Mouse (Mus musculus): ENCODE measurements at regions not wholly inside any gene's neighbourhood (a gene's known extent, or its start where the extent isn't known, plus 50 kb on each side); places are given as distances from the start of the nearest gene placed in this dataset.

DNA sequence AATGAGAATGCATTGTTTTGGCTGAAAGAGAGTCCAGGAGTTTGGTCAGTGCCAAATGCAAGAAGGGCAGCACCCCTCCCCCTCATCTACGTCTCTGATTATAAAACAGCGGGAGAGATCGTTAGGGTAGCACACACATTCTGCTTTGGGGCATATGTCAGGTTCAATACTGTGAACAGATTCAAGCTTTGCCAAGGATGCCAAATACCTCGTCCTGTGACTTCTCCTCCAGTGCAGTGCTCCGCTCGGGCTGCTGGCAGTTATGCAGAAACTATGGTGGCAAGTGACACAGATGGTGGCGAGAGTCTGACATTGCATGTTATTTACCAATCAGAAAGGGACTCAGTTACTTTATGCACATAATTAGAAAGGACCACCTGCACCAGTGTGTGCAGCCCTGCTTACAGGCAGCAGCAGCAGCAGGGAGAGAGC lies 799.9 kb downstream of the Robo1 start:
- no peak for TF ChIP-seq CTCF (IDR thresholded peaks at IDR 0.05; ENCODE audit: low read depth)
- ATAC-seq: no peak
- Histone ChIP-seq H3K4me2 (replicated peaks; ENCODE audit: low read depth) (no peak overlapping the region), H3K9me3 (ENCODE audit: control insufficient read depth) (no peaks in the 10 kb centered on the region), H3K27ac (ENCODE audit: low read depth, low read length) (no peak overlapping the region), H3K36me3 (ENCODE audit: control insufficient read depth, insufficient read depth) (no peaks in the 10 kb centered on the region), H3K9ac (ENCODE audit: low read depth, low read length) (no peak overlapping the region), H3K27me3 (replicated peaks; ENCODE audit: control insufficient read depth, insufficient read depth, low read length) (no peaks in the 10 kb centered on the region), H3K4me3 (ENCODE audit: low read depth, low read length) (no peak overlapping the region), H3K4me1 (replicated peaks; ENCODE audit: control insufficient read depth, insufficient read depth, low read length) (no peaks in the 10 kb centered on the region)
- 84% methylated on average over 7 of the region's 7 CpGs for WGBS

DNA sequence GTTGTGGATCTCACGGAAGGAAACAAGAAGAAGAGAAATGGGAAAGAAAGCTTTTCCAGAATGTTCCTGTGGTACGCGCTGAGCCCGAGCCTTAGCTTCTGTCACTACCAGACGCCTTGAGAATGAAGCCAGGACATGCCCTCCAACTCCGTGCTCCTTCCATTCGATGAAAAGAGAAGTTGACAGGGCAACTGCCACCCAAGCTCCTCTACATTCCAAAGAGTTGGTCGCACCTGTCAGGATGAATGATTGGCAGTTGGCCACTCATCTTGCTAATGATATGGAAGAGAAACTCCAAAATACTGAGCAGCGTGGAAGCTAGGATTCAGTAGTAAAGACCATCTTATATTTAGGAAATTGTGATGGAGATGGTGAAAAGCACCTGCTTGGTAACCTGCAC lies 799.5 kb downstream of the Robo1 start:
- no peak for ATAC-seq
- H3K9ac ChIP-seq (ENCODE audit: low read depth, low read length): no peak overlapping the region
- no peak for TF ChIP-seq CTCF (IDR thresholded peaks at IDR 0.05; ENCODE audit: low read depth)
- H3K4me1 ChIP-seq (replicated peaks; ENCODE audit: control insufficient read depth, insufficient read depth, low read length): no peaks in the 10 kb centered on the region
- 92% methylated on average over 9 of the region's 9 CpGs for WGBS
- no peaks in the 10 kb centered on the region for H3K36me3 ChIP-seq (ENCODE audit: control insufficient read depth, insufficient read depth)
- no peak overlapping the region for H3K27ac ChIP-seq (ENCODE audit: low read depth, low read length)
- H3K4me2 ChIP-seq (replicated peaks; ENCODE audit: low read depth): no peak overlapping the region
- no peaks in the 10 kb centered on the region for H3K9me3 ChIP-seq (ENCODE audit: control insufficient read depth)
- H3K4me3 ChIP-seq (ENCODE audit: low read depth, low read length): no peak overlapping the region
- H3K27me3 ChIP-seq (replicated peaks; ENCODE audit: control insufficient read depth, insufficient read depth, low read length): no peaks in the 10 kb centered on the region

DNA sequence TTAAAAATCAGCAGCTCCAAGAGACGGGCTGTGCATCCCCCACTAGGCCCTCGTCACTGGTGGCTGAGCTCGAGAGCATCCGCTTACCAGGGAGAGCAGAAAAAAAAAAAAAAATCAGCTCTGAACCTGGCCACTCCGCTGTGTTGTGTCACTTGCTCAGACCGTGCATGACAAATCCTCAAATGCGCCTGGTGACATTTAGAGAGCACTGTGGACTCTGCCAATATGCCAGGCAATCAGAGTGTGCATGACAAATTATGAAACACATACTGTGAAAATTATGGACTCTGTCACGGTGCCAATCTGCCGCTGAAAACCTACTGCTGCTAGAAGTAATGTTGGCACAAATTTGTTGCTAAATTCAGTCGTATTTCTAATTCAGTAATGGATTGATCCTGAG lies 797.4 kb downstream of the Robo1 start:
- ATAC-seq: no peak
- H3K9ac ChIP-seq (ENCODE audit: low read depth, low read length): no peak overlapping the region
- no peak for TF ChIP-seq CTCF (IDR thresholded peaks at IDR 0.05; ENCODE audit: low read depth)
- 79% methylated on average over 10 of the region's 10 CpGs for WGBS
- no peak overlapping the region for H3K27ac ChIP-seq (ENCODE audit: low read depth, low read length)
- H3K4me2 ChIP-seq (replicated peaks; ENCODE audit: low read depth): no peak overlapping the region
- no peaks in the 10 kb centered on the region for H3K4me1 ChIP-seq (replicated peaks; ENCODE audit: control insufficient read depth, insufficient read depth, low read length)
- H3K27me3 ChIP-seq (replicated peaks; ENCODE audit: control insufficient read depth, insufficient read depth, low read length): no peaks in the 10 kb centered on the region
- H3K9me3 ChIP-seq (ENCODE audit: control insufficient read depth): no peaks in the 10 kb centered on the region
- no peaks in the 10 kb centered on the region for H3K36me3 ChIP-seq (ENCODE audit: control insufficient read depth, insufficient read depth)
- H3K4me3 ChIP-seq (ENCODE audit: low read depth, low read length): no peak overlapping the region

DNA sequence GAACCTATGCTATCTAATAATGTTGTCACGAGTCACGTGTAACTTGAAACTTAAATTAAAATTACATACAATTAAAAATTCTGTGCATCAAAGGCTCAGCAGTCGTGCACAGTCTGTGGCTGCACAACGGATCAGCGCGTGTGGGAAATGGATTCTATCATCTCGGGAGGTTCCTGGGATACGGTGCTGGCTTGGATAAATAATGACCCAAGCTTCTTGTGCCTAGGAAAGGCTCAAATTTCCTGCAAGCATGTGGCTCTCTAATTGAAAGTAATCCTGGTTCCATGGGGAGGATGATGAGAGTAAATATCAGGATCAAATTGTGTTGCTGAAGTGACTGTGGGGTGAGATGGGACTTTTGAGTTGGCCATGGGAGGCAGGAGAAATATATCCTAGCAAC lies 792.2 kb downstream of the Robo1 start:
- no peak overlapping the region for H3K4me2 ChIP-seq (replicated peaks; ENCODE audit: low read depth)
- H3K9me3 ChIP-seq (ENCODE audit: control insufficient read depth): no peaks in the 10 kb centered on the region
- no peak overlapping the region for H3K27ac ChIP-seq (ENCODE audit: low read depth, low read length)
- TF ChIP-seq CTCF (IDR thresholded peaks at IDR 0.05; ENCODE audit: low read depth): no peak
- WGBS: 55% methylated on average over 8 of the region's 8 CpGs
- no peak overlapping the region for H3K4me3 ChIP-seq (ENCODE audit: low read depth, low read length)
- no peaks in the 10 kb centered on the region for H3K36me3 ChIP-seq (ENCODE audit: control insufficient read depth, insufficient read depth)
- H3K4me1 ChIP-seq (replicated peaks; ENCODE audit: control insufficient read depth, insufficient read depth, low read length): no peaks in the 10 kb centered on the region
- no peaks in the 10 kb centered on the region for H3K27me3 ChIP-seq (replicated peaks; ENCODE audit: control insufficient read depth, insufficient read depth, low read length)
- no peak for ATAC-seq
- H3K9ac ChIP-seq (ENCODE audit: low read depth, low read length): no peak overlapping the region

DNA sequence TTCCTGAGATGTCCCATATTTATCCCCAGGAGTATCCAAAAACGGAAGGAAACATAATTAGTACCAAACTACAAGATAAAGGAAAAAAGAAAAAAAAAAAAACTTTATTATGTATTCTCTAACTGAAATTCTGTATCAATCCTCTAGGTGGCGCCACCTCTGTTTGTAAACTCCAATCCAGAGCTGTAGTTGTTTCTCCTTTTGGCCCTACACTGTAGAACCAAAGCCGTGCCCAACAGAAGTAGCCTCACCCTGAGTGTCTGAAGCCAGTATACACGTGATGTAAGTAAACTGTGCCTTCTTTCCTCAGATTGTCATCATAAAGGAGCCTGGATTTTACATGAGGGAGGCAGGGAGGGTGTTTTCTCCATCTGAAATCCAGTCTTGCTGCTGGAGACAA lies 790.7 kb downstream of the Robo1 start:
- no peak overlapping the region for H3K4me3 ChIP-seq (ENCODE audit: low read depth, low read length)
- peak; percentile 71 for TF ChIP-seq CTCF (IDR thresholded peaks at IDR 0.05; ENCODE audit: low read depth)
- no peaks in the 10 kb centered on the region for H3K36me3 ChIP-seq (ENCODE audit: control insufficient read depth, insufficient read depth)
- H3K27me3 ChIP-seq (replicated peaks; ENCODE audit: control insufficient read depth, insufficient read depth, low read length): no peaks in the 10 kb centered on the region
- WGBS: 32% methylated on average over 4 of the region's 4 CpGs
- H3K4me2 ChIP-seq (replicated peaks; ENCODE audit: low read depth): no peak overlapping the region
- H3K27ac ChIP-seq (ENCODE audit: low read depth, low read length): no peak overlapping the region
- no peak overlapping the region for H3K9ac ChIP-seq (ENCODE audit: low read depth, low read length)
- H3K4me1 ChIP-seq (replicated peaks; ENCODE audit: control insufficient read depth, insufficient read depth, low read length): no peaks in the 10 kb centered on the region
- ATAC-seq: no peak
- no peaks in the 10 kb centered on the region for H3K9me3 ChIP-seq (ENCODE audit: control insufficient read depth)

DNA sequence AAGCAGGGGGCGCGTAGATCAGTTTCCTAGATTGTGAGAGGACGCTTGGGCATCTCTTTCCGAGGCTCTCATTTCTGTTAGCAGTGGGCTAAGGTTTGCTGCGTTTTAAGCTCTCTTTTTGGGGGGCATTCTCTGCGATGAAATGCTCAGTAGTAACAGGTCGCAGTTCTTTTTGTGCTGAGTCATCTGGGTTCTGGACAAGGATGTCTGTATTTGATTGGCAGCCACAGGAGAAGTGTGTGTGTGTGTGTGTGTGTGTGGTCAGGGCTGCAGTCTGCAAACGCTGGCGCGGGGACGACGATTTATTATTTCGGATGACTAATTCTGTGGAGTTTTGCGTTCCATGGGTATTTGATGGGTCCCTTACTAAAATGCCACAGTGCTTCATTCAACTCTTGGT lies 789.1 kb downstream of the Robo1 start:
- no peak for ATAC-seq
- H3K4me2 ChIP-seq (replicated peaks; ENCODE audit: low read depth): no peak overlapping the region
- no peak overlapping the region for H3K9ac ChIP-seq (ENCODE audit: low read depth, low read length)
- WGBS: 60% methylated on average over 14 of the region's 14 CpGs
- no peak overlapping the region for H3K4me3 ChIP-seq (ENCODE audit: low read depth, low read length)
- no peaks in the 10 kb centered on the region for H3K9me3 ChIP-seq (ENCODE audit: control insufficient read depth)
- no peaks in the 10 kb centered on the region for H3K36me3 ChIP-seq (ENCODE audit: control insufficient read depth, insufficient read depth)
- H3K27ac ChIP-seq (ENCODE audit: low read depth, low read length): no peak overlapping the region
- no peak for TF ChIP-seq CTCF (IDR thresholded peaks at IDR 0.05; ENCODE audit: low read depth)
- no peaks in the 10 kb centered on the region for H3K4me1 ChIP-seq (replicated peaks; ENCODE audit: control insufficient read depth, insufficient read depth, low read length)
- H3K27me3 ChIP-seq (replicated peaks; ENCODE audit: control insufficient read depth, insufficient read depth, low read length): no peaks in the 10 kb centered on the region
